Mouse (Mus musculus) small intestine, adult 2 months (tissue): ENCODE results near the gene Mcu. TPM values are rescaled to one million over a fixed set of nuclear protein-coding genes. Genes with fewer than 3 reads are reported as not detected.

ENCODE experiments used
- H3K27ac ChIP-seq: fragments of 200-500 bp; 2 replicates; pipeline ENCODE4 v1.5.1; 2012; ENCODE audit warnings: low read depth, low read length, control low read depth, inconsistent platforms; ENCODE audit not compliant: insufficient read depth
- H3K27me3 ChIP-seq: fragments of 200-500 bp; 2 replicates; pipeline ENCODE4 v1.6.1; 2012; ENCODE audit warnings: mild to moderate bottlenecking, moderate library complexity, low read length, inconsistent platforms; ENCODE audit not compliant: control insufficient read depth, insufficient read depth
- H3K36me3 ChIP-seq: fragments of 200-500 bp; 2 replicates; pipeline ENCODE4 v1.6.1; 2012; ENCODE audit warnings: mild to moderate bottlenecking, low read length, control low read depth, inconsistent platforms; ENCODE audit not compliant: control insufficient read depth, insufficient read depth
- H3K4me1 ChIP-seq: fragments of 200-500 bp; 2 replicates; pipeline ENCODE4 v1.6.1; 2012; ENCODE audit warnings: low read length, inconsistent platforms, mixed read lengths; ENCODE audit not compliant: control insufficient read depth, insufficient read depth, insufficient read length
- H3K4me3 ChIP-seq: fragments of 200-500 bp; 2 replicates; pipeline ENCODE4 v1.5.1; 2012; ENCODE audit warnings: low read depth, mild to moderate bottlenecking, control low read depth, inconsistent platforms, low read length, moderate library complexity
- CTCF ChIP-seq: fragments of 200-500 bp; IDR thresholded peaks from 2 replicates; pipeline ENCODE4 v1.5.1; 2012; ENCODE audit warnings: low read depth, mild to moderate bottlenecking, control low read depth, inconsistent platforms, low read length, moderate library complexity, mixed read lengths; ENCODE audit not compliant: insufficient replicate concordance, insufficient read length; ENCODE audit errors: extremely low read depth
- POLR2A ChIP-seq: fragments of 200-500 bp; IDR thresholded peaks from 2 replicates; pipeline ENCODE4 v1.6.1; 2012; ENCODE audit warnings: low read depth, mild to moderate bottlenecking, control low read depth, inconsistent platforms, low read length, moderate library complexity
- WGBS: fragments of 180-500 bp; shearing (Covaris S2); methylation state at CpG from one replicate; pipeline ENCODE4 v1.1.7; 2018; 5-methylcytosine and 5-hydroxymethylcytosine counted together
- polyA plus RNA-seq: library from polyadenylated mRNA; depleted of rRNA; stranded (reverse); fragments of >200 nt; gene quantifications from 2 replicates; pipeline ENCODE4 v1.2.3, GENCODE M21; 2012

Gene Mcu
- polyA plus RNA-seq, 1 experiment = 87.5 TPM

DNA sequence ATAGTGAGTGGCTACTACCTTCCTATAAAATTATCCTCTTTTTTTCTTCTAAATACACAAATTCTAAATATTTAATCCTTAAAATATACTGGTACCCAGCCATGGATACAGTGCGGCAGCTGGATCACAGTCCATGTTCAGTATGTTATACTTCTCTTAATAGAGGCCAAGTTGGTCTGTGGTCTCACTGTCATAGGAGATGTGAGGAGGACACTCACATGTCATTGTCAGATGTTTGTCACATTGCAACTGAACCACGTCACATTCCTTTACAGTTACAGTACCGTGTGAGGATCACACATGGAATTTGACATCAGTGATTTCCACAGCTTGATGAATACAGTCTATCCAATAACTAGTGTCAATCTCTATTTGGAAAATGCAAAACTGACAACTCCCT lies 36.8 kb downstream of the Mcu start:
- Histone ChIP-seq H3K36me3 (peaks cover 1% of the 10 kb centered on the region), H3K4me3 (no peak overlapping the region), H3K4me1 (peaks cover 27% of the 10 kb centered on the region; the same call in 1 of the 2 replicates), H3K27me3 (no peaks in the 10 kb centered on the region), H3K27ac (peak overlapping the region; percentile 23; the same call in 1 of the 2 replicates)
- 81% methylated on average over 3 of the region's 3 CpGs for WGBS
- TF ChIP-seq CTCF (no peak), POLR2A (no peak)

DNA sequence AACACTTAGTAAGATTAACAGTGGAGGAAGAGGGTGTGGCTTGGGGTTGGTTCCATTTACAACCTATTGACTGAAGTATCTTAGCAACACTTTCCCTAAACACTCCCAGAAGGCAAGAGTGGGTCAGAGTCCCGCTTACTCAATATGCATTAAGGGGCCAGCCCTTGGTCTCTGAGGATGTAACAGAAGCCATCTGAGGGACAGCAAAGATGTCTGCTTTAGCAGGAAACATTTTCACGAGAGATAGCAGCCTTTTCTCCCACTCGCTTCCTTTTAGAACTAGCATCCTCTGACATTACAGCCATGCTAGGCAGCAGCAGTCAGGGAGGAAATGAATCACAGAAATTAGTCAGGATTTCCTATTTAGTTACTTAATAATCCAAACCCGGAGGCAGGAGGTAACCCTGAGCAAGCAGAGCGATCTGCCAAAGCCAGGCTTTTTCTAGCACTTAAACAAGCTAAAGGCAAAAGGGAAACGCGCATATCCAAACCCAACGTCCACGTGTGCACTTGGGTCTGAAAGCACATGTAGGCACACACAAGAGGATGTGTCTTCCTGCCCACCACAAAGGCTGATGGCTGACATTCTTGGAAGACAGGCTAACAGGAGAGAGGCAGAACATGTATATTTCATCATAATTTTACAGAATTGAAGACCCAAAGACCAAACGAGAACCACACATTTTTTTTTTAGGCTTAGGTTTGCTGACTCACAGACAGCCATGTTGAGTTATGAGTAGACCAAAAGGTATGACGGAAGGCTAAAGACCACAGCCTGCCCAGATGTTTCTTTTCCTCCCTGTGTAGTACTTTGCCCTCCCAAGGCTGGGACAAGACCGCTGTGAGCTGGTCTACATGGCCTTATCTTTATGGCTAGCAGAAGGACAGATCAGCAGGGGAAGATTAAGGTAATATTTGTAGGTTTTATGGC lies 38.4 kb downstream of the Mcu start:
- peak overlapping the region; percentile 37 for H3K4me3 ChIP-seq
- H3K27me3 ChIP-seq = no peaks in the 10 kb centered on the region
- TF ChIP-seq POLR2A = no peak
- no peak for TF ChIP-seq CTCF
- H3K36me3 ChIP-seq = peaks cover 2% of the 10 kb centered on the region
- peak overlapping the region; percentile 97 for H3K27ac ChIP-seq
- peaks cover 27% of the 10 kb centered on the region; the same call in 1 of the 2 replicates for H3K4me1 ChIP-seq
- WGBS = 4% methylated on average over 12 of the region's 12 CpGs

DNA sequence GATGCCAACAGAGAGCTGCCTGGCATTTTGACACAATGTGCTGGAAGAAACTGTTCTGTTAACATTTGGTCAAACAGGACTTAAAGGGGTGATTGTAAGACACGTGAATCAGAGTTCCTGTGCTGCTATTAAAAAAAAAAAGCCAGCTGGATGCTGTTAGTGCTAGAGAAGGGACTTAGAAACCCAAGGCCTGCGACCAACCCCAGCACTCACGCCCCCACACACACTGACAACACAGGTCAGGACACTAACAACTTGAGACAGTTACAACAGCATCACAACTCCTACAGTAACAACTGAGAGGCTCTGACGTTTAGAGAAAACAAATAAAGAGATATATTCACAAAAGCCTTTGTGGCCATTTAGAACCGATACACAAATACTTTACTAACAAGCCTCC lies 40.2 kb downstream of the Mcu start:
- peaks cover 32% of the 10 kb centered on the region; the same call in 1 of the 2 replicates for H3K4me1 ChIP-seq
- peaks cover 2% of the 10 kb centered on the region; the same call in 1 of the 2 replicates for H3K36me3 ChIP-seq
- H3K27me3 ChIP-seq = no peaks in the 10 kb centered on the region
- no peak for TF ChIP-seq CTCF
- TF ChIP-seq POLR2A = no peak
- 36% methylated on average over 5 of the region's 5 CpGs for WGBS
- no peak overlapping the region for H3K4me3 ChIP-seq
- H3K27ac ChIP-seq = peak overlapping the region; percentile 92

DNA sequence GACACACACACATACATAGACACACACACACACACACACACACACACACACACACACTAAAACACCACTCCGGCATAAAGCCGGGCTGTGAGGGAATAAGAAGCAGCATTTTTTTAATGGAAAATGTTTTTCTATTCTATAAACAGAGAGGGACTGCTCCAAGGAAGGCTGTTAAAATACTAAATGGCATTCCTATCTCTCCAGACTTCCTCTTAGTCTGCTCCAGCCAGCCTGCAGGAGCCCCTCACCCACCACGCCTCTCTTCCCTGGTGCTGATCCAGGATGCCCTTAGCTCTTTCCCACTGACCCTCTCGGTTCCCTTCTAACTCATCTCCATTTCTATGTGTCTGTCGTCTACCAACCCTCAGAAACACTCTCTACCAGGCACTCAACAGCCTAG lies 44.5 kb downstream of the Mcu start:
- peak overlapping the region; percentile 89 for H3K27ac ChIP-seq
- WGBS = 79% methylated on average over 5 of the region's 5 CpGs
- TF ChIP-seq CTCF = no peak
- TF ChIP-seq POLR2A = no peak

GRCm38 (mm10) chr10:59571273-59571672 lies 45.2 kb downstream of the Mcu start:
- TF ChIP-seq CTCF (no peak), POLR2A (no peak)
- Histone ChIP-seq H3K27me3 (no peaks in the 10 kb centered on the region), H3K36me3 (peaks cover 13% of the 10 kb centered on the region), H3K4me1 (peaks cover 25% of the 10 kb centered on the region; the same call in 1 of the 2 replicates), H3K4me3 (no peak overlapping the region), H3K27ac (peak overlapping the region; percentile 89)
- WGBS = 73% methylated on average over 4 of the region's 4 CpGs

More for the DNA sequence above, 44.5 kb downstream of the Mcu start:
- Histone ChIP-seq H3K27me3 (no peaks in the 10 kb centered on the region), H3K4me1 (peaks cover 27% of the 10 kb centered on the region; the same call in 1 of the 2 replicates), H3K4me3 (no peak overlapping the region), H3K36me3 (peaks cover 13% of the 10 kb centered on the region)

- TF ChIP-seq POLR2A (no peak), CTCF (no peak)
- no peak overlapping the region for H3K4me3 ChIP-seq
- no peaks in the 10 kb centered on the region for H3K27me3 ChIP-seq
- 36% methylated on average over 2 of the region's 2 CpGs for WGBS
- peaks cover 22% of the 10 kb centered on the region; the same call in 1 of the 2 replicates for H3K4me1 ChIP-seq
- H3K36me3 ChIP-seq = peaks cover 14% of the 10 kb centered on the region
- peak overlapping the region; percentile 59 for H3K27ac ChIP-seq
These were observed 45.7 kb downstream of the Mcu start for GRCm38 (mm10) chr10:59570780-59571179.

DNA sequence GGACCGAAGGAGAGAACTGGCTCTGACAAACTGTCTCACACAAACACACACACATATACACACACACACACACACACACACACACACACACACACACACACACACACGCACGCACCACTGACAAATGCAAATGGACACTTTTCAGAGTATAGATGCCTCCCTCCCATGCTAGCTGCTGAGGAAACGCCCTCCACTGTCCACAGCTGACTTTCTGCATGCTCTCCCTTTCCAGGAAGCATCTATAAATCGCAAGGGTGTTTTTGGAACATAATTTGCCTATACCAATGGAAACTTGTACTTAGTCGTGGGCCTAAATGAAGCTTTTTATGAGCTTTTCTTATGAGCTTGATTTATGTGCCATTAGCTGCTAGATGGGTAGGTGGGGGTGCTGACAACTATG lies 46.1 kb downstream of the Mcu start:
- Histone ChIP-seq H3K4me1 (peaks cover 22% of the 10 kb centered on the region; the same call in 1 of the 2 replicates), H3K4me3 (no peak overlapping the region), H3K36me3 (peaks cover 15% of the 10 kb centered on the region), H3K27ac (peak overlapping the region; percentile 56), H3K27me3 (no peaks in the 10 kb centered on the region)
- TF ChIP-seq POLR2A = no peak
- TF ChIP-seq CTCF = no peak
- WGBS = 62% methylated on average over 6 of the region's 6 CpGs
